Mouse (Mus musculus) limb, embryonic 15.5 days (tissue): Measurements from ENCODE around the gene Psmd3. TPM values are rescaled to one million over a fixed set of nuclear protein-coding genes. Genes with fewer than 3 reads are reported as not detected.

ENCODE experiments used
- ATAC-seq: fragments of 200-750 bp; cut with Nextera tagmentation; 2 replicates; pipeline ENCODE4 v1.8.0; 2017; ENCODE audit warnings: low read depth, moderate TSS enrichment; ENCODE audit not compliant: insufficient number of reproducible peaks, low FRiP score, low TSS enrichment
- H3K27ac ChIP-seq: fragments of 300-500 bp; sonication (generic); 2 replicates; pipeline ENCODE4 v1.5.1; 2015; ENCODE audit warnings: moderate library complexity, mild to moderate bottlenecking, inconsistent platforms
- H3K27me3 ChIP-seq: fragments of 300-500 bp; sonication (generic); 2 replicates; pipeline ENCODE4 v1.6.1; 2015; ENCODE audit warnings: inconsistent platforms
- H3K36me3 ChIP-seq: fragments of 300-500 bp; sonication (generic); 2 replicates; pipeline ENCODE4 v1.6.1; 2015; ENCODE audit warnings: inconsistent platforms
- H3K4me1 ChIP-seq: fragments of 300-500 bp; sonication (generic); 2 replicates; pipeline ENCODE4 v1.6.1; 2015; ENCODE audit warnings: inconsistent platforms
- H3K4me2 ChIP-seq: fragments of 300-500 bp; sonication (generic); 2 replicates; pipeline ENCODE4 v1.6.1; 2015; ENCODE audit warnings: mild to moderate bottlenecking, inconsistent platforms
- H3K4me3 ChIP-seq: fragments of 300-500 bp; sonication (generic); 2 replicates; pipeline ENCODE4 v1.5.1; 2015; ENCODE audit warnings: mild to moderate bottlenecking, inconsistent platforms
- H3K9ac ChIP-seq: fragments of 300-500 bp; sonication (generic); 2 replicates; pipeline ENCODE4 v1.6.1; 2015; ENCODE audit warnings: inconsistent platforms
- H3K9me3 ChIP-seq: fragments of 300-500 bp; sonication (generic); 2 replicates; pipeline ENCODE4 v1.6.1; 2016; ENCODE audit warnings: inconsistent platforms
- WGBS: fragments of 180-500 bp; shearing (Covaris S2); methylation state at CpG from one replicate; pipeline ENCODE4 v1.1.7; 2015; 5-methylcytosine and 5-hydroxymethylcytosine counted together
- polyA plus RNA-seq: library from polyadenylated mRNA; unstranded; fragments of >200 nt; fragmentation: Nextera tagmentation; extraction: Ambion mirVana; gene quantifications from 2 replicates; pipeline ENCODE4 v1.2.1, GENCODE M21; 2015

Gene Psmd3
- polyA plus RNA-seq, 1 experiment from 2014 or later: 197 TPM

- Histone ChIP-seq H3K4me1 (peaks cover 56% of the 10 kb centered on the region), H3K36me3 (no peaks in the 10 kb centered on the region), H3K27ac (peak overlapping the region; percentile 92), H3K4me3 (peak overlapping the region; percentile 91), H3K9ac (peak overlapping the region; percentile 96), H3K4me2 (peak overlapping the region; percentile 84), H3K27me3 (no peaks in the 10 kb centered on the region), H3K9me3 (no peaks in the 10 kb centered on the region)
- under 1% methylated on average over 17 of the region's 17 CpGs for WGBS
- ATAC-seq: no peak
Measured at GRCm38 (mm10) chr11:98741051-98741620, 58.8 kb downstream of the Psmd3 start.

- Histone ChIP-seq H3K27ac (peak overlapping the region; percentile 92), H3K27me3 (no peaks in the 10 kb centered on the region), H3K9me3 (no peaks in the 10 kb centered on the region), H3K4me3 (peak overlapping the region; percentile 91), H3K4me1 (peaks cover 63% of the 10 kb centered on the region), H3K36me3 (no peaks in the 10 kb centered on the region), H3K9ac (peak overlapping the region; percentile 96), H3K4me2 (peak overlapping the region; percentile 84)
- ATAC-seq: peak; percentile 74
- 0% methylated on average over 43 of the region's 86 CpGs for WGBS
Measured at GRCm38 (mm10) chr11:98741622-98742396, 59.5 kb downstream of the Psmd3 start.

GRCm38 (mm10) chr11:98742397-98743291, 60.3 kb downstream of the Psmd3 start:
- ATAC-seq: no peak
- H3K4me1 ChIP-seq: peaks cover 70% of the 10 kb centered on the region
- 5% methylated on average over 14 of the region's 21 CpGs for WGBS

GRCm38 (mm10) chr11:98743655-98744345, 61.4 kb downstream of the Psmd3 start:
- ATAC-seq: no peak
- H3K27me3 ChIP-seq: no peaks in the 10 kb centered on the region
- peak overlapping the region; percentile 84 for H3K4me2 ChIP-seq
- whole genome bisulfite sequencing: 9% methylated on average over 9 of the region's 9 CpGs
- H3K9me3 ChIP-seq: no peaks in the 10 kb centered on the region
- H3K4me3 ChIP-seq: peak overlapping the region; percentile 91
- no peaks in the 10 kb centered on the region for H3K36me3 ChIP-seq
- 0 out of 2 replicates have a peak overlapping the region, but pooled peaks have one; percentile 20 for H3K9ac ChIP-seq
- H3K4me1 ChIP-seq: peaks cover 79% of the 10 kb centered on the region
- peak overlapping the region; percentile 92 for H3K27ac ChIP-seq

More at GRCm38 (mm10) chr11:98742397-98743291, 60.3 kb downstream of the Psmd3 start:
- no peaks in the 10 kb centered on the region for H3K27me3 ChIP-seq
- H3K9me3 ChIP-seq: no peaks in the 10 kb centered on the region
- peak overlapping the region; percentile 91 for H3K4me3 ChIP-seq
- H3K36me3 ChIP-seq: no peaks in the 10 kb centered on the region
- peak overlapping the region; percentile 92 for H3K27ac ChIP-seq
- peak overlapping the region; percentile 96 for H3K9ac ChIP-seq
- H3K4me2 ChIP-seq: peak overlapping the region; percentile 84

- H3K4me3 ChIP-seq: peak overlapping the region; percentile 91
- 28% methylated on average over 7 of the region's 7 CpGs for WGBS
- ATAC-seq: no peak
Measured at GRCm38 (mm10) chr11:98744456-98745019, 62.2 kb downstream of the Psmd3 start.

More at GRCm38 (mm10) chr11:98744456-98745019, 62.2 kb downstream of the Psmd3 start:
- Histone ChIP-seq H3K36me3 (no peaks in the 10 kb centered on the region), H3K9ac (0 out of 2 replicates have a peak overlapping the region, but pooled peaks have one; percentile 20), H3K27ac (peak overlapping the region; percentile 92), H3K4me1 (peaks cover 87% of the 10 kb centered on the region), H3K27me3 (no peaks in the 10 kb centered on the region), H3K9me3 (no peaks in the 10 kb centered on the region), H3K4me2 (peak overlapping the region; percentile 84)

Other genes with a start within 250 kb of the Psmd3 start
- gene Mien1, start 243.6 kb upstream of the Psmd3 start, polyA plus RNA-seq: 100 and 109 TPM in 2 replicates
- 10.5 and 11.1 TPM in 2 replicates for gene Grb7, start 236.2 kb upstream of the Psmd3 start, polyA plus RNA-seq
- 0.36 and 0.74 TPM in 2 replicates for gene Ikzf3, start 136.5 kb upstream of the Psmd3 start, polyA plus RNA-seq
- gene Zpbp2, start 131.5 kb upstream of the Psmd3 start, polyA plus RNA-seq: 0.12 and 0.17 TPM in 2 replicates
- gene Ormdl3, start 95.2 kb upstream of the Psmd3 start, polyA plus RNA-seq: 86.7 and 87.1 TPM in 2 replicates
- not detected in 2 replicates for gene Lrrc3c, start 84.3 kb upstream of the Psmd3 start, polyA plus RNA-seq
- gene Gm12355, start 56.9 kb upstream of the Psmd3 start, polyA plus RNA-seq: 0.64 and 1.1 TPM in 2 replicates
- not detected in 2 replicates for gene Gsdma3, start 56.2 kb upstream of the Psmd3 start, polyA plus RNA-seq
- not detected in 2 replicates for gene Gsdma2, start 35.8 kb upstream of the Psmd3 start, polyA plus RNA-seq
- gene Gsdma, start 18.2 kb upstream of the Psmd3 start, polyA plus RNA-seq: 10.5 and 14.7 TPM in 2 replicates
- 0.10 TPM in 1 of 2 replicates, not detected in the other for gene Csf3, start 18.7 kb downstream of the Psmd3 start, polyA plus RNA-seq
- 47.6 and 48.3 TPM in 2 replicates for gene Med24, start 46.9 kb downstream of the Psmd3 start, polyA plus RNA-seq
- gene Thra, start 58.1 kb downstream of the Psmd3 start, polyA plus RNA-seq: 38.4 and 39.6 TPM in 2 replicates
- gene Nr1d1, start 92.8 kb downstream of the Psmd3 start, polyA plus RNA-seq: 1.2 TPM in 2 replicates
- gene Msl1, start 113.0 kb downstream of the Psmd3 start, polyA plus RNA-seq: 22.9 and 25.8 TPM in 2 replicates
- 30.0 and 32.5 TPM in 2 replicates for gene Casc3, start 122.4 kb downstream of the Psmd3 start, polyA plus RNA-seq
- gene Rapgefl1, start 154.2 kb downstream of the Psmd3 start, polyA plus RNA-seq: 11.1 TPM in 2 replicates
- gene Wipf2, start 181.1 kb downstream of the Psmd3 start, polyA plus RNA-seq: 4.1 and 4.2 TPM in 2 replicates
- gene Cdc6, start 225.2 kb downstream of the Psmd3 start, polyA plus RNA-seq: 23.2 and 24.1 TPM in 2 replicates
- gene Rara, start 245.3 kb downstream of the Psmd3 start, polyA plus RNA-seq: 43.9 and 51.7 TPM in 2 replicates